Mouse (Mus musculus) liver, postnatal 0 days (tissue): ENCODE data around the gene Casd1.

Source experiments
- CTCF ChIP-seq: sonication (generic); IDR thresholded peaks from 2 replicates; pipeline ENCODE4 v1.5.1; 2016; ENCODE audit warnings: antibody characterized with exemption, low read depth
- EP300 ChIP-seq: IDR thresholded peaks from 2 replicates; pipeline ENCODE4 v1.6.1; 2016; ENCODE audit warnings: antibody characterized with exemption, low read depth, mild to moderate bottlenecking

- TF ChIP-seq CTCF = no peak
- no peak for TF ChIP-seq EP300
These were observed 84.2 kb downstream of the Casd1 start for GRCm38 (mm10) chr6:4684706-4685340.
